Mouse (Mus musculus) MEL (cell line): ENCODE data around the gene Gm27029. TPM values are rescaled to one million over a fixed set of nuclear protein-coding genes. Genes with fewer than 3 reads are reported as not detected.

Source experiments
- DNase-seq: peaks from one replicate; pipeline ENCODE4 v3.0.0; 2011; ENCODE audit warnings: low read depth, low spot score
- H3K27ac ChIP-seq: 2 replicates; pipeline ENCODE4 v1.5.1; 2012; ENCODE audit warnings: low read depth, mild to moderate bottlenecking, control low read depth, low read length, moderate library complexity; ENCODE audit not compliant: control insufficient read depth
- H3K27me3 ChIP-seq, 2 experiments: fragments of 150-350 bp in 1 of 2; sonication (generic) in 1 of 2; 2 replicates each; pipeline ENCODE4 v1.6.1; 2012; ENCODE audit warnings: low read length in 2 of 2, mild to moderate bottlenecking in 2 of 2, improper control_type of control experiment in 1 of 2, moderate library complexity in 1 of 2; ENCODE audit not compliant: insufficient read depth in 2 of 2, control insufficient read depth in 1 of 2
- H3K36me3 ChIP-seq, 2 experiments: 2 replicates each; pipeline ENCODE4 v1.6.1; 2012 to 2014; ENCODE audit warnings: low read length in 2 of 2, improper control_type of control experiment in 1 of 2, inconsistent platforms in 1 of 2, mild to moderate bottlenecking in 1 of 2; ENCODE audit not compliant: insufficient read depth in 2 of 2, control insufficient read depth in 1 of 2
- H3K4me1 ChIP-seq, 2 experiments: fragments of 150-350 bp in 1 of 2; sonication (generic) in 1 of 2; 2 replicates each; pipeline ENCODE4 v1.6.1; 2012; ENCODE audit warnings: low read length in 2 of 2, improper control_type of control experiment in 1 of 2, mild to moderate bottlenecking in 1 of 2; ENCODE audit not compliant: insufficient read depth in 2 of 2, control insufficient read depth in 1 of 2
- H3K4me3 ChIP-seq, 2 experiments: fragments of 150-350 bp in 1 of 2; sonication (generic) in 1 of 2; 2 replicates each; pipeline ENCODE4 v1.5.1; 2012; ENCODE audit warnings: low read depth in 2 of 2, low read length in 2 of 2, mild to moderate bottlenecking in 2 of 2, moderate library complexity in 2 of 2, control low read depth in 1 of 2, improper control_type of control experiment in 1 of 2; ENCODE audit not compliant: control insufficient read depth in 1 of 2, insufficient read depth in 1 of 2
- H3K79me2 ChIP-seq: 2 replicates; pipeline ENCODE4 v1.6.1; 2012; ENCODE audit warnings: mild to moderate bottlenecking, low read length, moderate library complexity; ENCODE audit not compliant: control insufficient read depth, poor library complexity, insufficient read depth
- H3K9ac ChIP-seq: 2 replicates; pipeline ENCODE4 v1.6.1; 2012; ENCODE audit warnings: low read depth, mild to moderate bottlenecking, control low read depth, low read length, moderate library complexity; ENCODE audit not compliant: control insufficient read depth, poor library complexity, severe bottlenecking
- H3K9me3 ChIP-seq: fragments of 150-350 bp; sonication (generic); replicated peaks from 2 replicates; pipeline ENCODE4 v1.6.1; 2012; ENCODE audit warnings: mild to moderate bottlenecking, low read length, improper control_type of control experiment, moderate library complexity; ENCODE audit not compliant: insufficient read depth
- CHD1 ChIP-seq: IDR thresholded peaks from 2 replicates; pipeline ENCODE4 v1.6.1; 2012; ENCODE audit warnings: low read depth, mild to moderate bottlenecking, inconsistent platforms, low read length, improper control_type of control experiment
- ELF1 ChIP-seq: IDR thresholded peaks from 2 replicates; pipeline ENCODE4 v1.6.1; 2014; ENCODE audit warnings: low read depth, mild to moderate bottlenecking, inconsistent platforms, low read length, improper control_type of control experiment, moderate library complexity
- HCFC1 ChIP-seq: IDR thresholded peaks from 2 replicates; pipeline ENCODE4 v1.6.1; 2012; ENCODE audit warnings: low read depth, mild to moderate bottlenecking, inconsistent platforms, low read length, improper control_type of control experiment, moderate library complexity
- JUND ChIP-seq: IDR thresholded peaks from 2 replicates; pipeline ENCODE4 v1.6.1; 2011; ENCODE audit warnings: low read depth, mild to moderate bottlenecking, improper control_type of control experiment, low read length
- MAX ChIP-seq: IDR thresholded peaks from 2 replicates; pipeline ENCODE4 v1.6.1; 2011; ENCODE audit warnings: low read length, improper control_type of control experiment
- MEF2A ChIP-seq: IDR thresholded peaks from 2 replicates; pipeline ENCODE4 v1.6.1; 2014; ENCODE audit warnings: low read depth, mild to moderate bottlenecking, inconsistent platforms, low read length, improper control_type of control experiment; ENCODE audit not compliant: poor library complexity, insufficient replicate concordance, severe bottlenecking; ENCODE audit errors: extremely low read depth
- MYC ChIP-seq: IDR thresholded peaks from 2 replicates; pipeline ENCODE4 v1.6.1; 2011; ENCODE audit warnings: low read depth, mild to moderate bottlenecking, low read length, improper control_type of control experiment, moderate library complexity
- NELFE ChIP-seq: IDR thresholded peaks from 2 replicates; pipeline ENCODE4 v1.6.1; 2011; ENCODE audit warnings: low read depth, low read length, improper control_type of control experiment
- POLR2AphosphoS2 ChIP-seq: IDR thresholded peaks from 2 replicates; pipeline ENCODE4 v1.6.1; 2011; ENCODE audit warnings: low read length, improper control_type of control experiment
- POLR2AphosphoS5 ChIP-seq: IDR thresholded peaks from 2 replicates; pipeline ENCODE4 v1.6.1; 2012; ENCODE audit warnings: low read depth, borderline replicate concordance, mild to moderate bottlenecking, inconsistent platforms, low read length, moderate library complexity, mixed read lengths
- SIN3A ChIP-seq: IDR thresholded peaks from 2 replicates; pipeline ENCODE4 v1.6.1; 2012; ENCODE audit warnings: low read length, improper control_type of control experiment, inconsistent platforms
- SMC3 ChIP-seq: IDR thresholded peaks from 2 replicates; pipeline ENCODE4 v1.6.1; 2011; ENCODE audit warnings: low read depth, low read length, improper control_type of control experiment
- TBP ChIP-seq: IDR thresholded peaks from 2 replicates; pipeline ENCODE4 v1.8.0; 2011; ENCODE audit warnings: low read depth, low read length, improper control_type of control experiment
- TCF12 ChIP-seq: IDR thresholded peaks from 2 replicates; pipeline ENCODE4 v1.6.1; 2014; ENCODE audit warnings: low read depth, mild to moderate bottlenecking, inconsistent platforms, low read length, improper control_type of control experiment, moderate library complexity
- USF2 ChIP-seq, 2 experiments: IDR thresholded peaks; 2 replicates each; pipeline ENCODE4 v1.6.1; 2011 to 2012; ENCODE audit warnings: improper control_type of control experiment in 2 of 2, low read length in 2 of 2, borderline replicate concordance in 1 of 2, inconsistent platforms in 1 of 2, low read depth in 1 of 2, mild to moderate bottlenecking in 1 of 2; ENCODE audit not compliant: insufficient read depth in 1 of 2
- ZC3H11A ChIP-seq: IDR thresholded peaks from 2 replicates; pipeline ENCODE4 v1.6.1; 2012; ENCODE audit warnings: low read depth, mild to moderate bottlenecking, inconsistent platforms, low read length, improper control_type of control experiment
- ZKSCAN1 ChIP-seq: IDR thresholded peaks from 2 replicates; pipeline ENCODE4 v1.6.1; 2012; ENCODE audit warnings: low read depth, mild to moderate bottlenecking, inconsistent platforms, low read length, improper control_type of control experiment, moderate library complexity
- ZMIZ1 ChIP-seq: IDR thresholded peaks from 2 replicates; pipeline ENCODE4 v1.6.1; 2012; ENCODE audit warnings: low read depth, mild to moderate bottlenecking, inconsistent platforms, low read length, improper control_type of control experiment, moderate library complexity
- ZNF384 ChIP-seq: IDR thresholded peaks from 2 replicates; pipeline ENCODE4 v1.6.1; 2012; ENCODE audit warnings: low read depth, mild to moderate bottlenecking, inconsistent platforms, low read length, improper control_type of control experiment
- polyA plus RNA-seq, 2 experiments: library from polyadenylated mRNA; stranded (reverse) in 1 of 2; unstranded in 1 of 2; fragments of >175 nt in 1 of 2; fragments of >200 nt in 1 of 2; gene quantifications; 2 replicates each; pipeline versions ENCODE4 v1.2.1 to v1.2.4; 2012; ENCODE audit warnings: low replicate concordance in 2 of 2, low read depth in 1 of 2; ENCODE audit not compliant: insufficient read length in 2 of 2, insufficient read depth in 1 of 2, missing spikeins in 1 of 2
- total RNA-seq: library from RNA; depleted of rRNA; stranded (reverse); fragments of 300-350 nt; gene quantifications from 2 replicates; pipeline ENCODE4 v1.2.3, GENCODE M21; 2012

Gene Gm27029
- total and polyA plus RNA-seq, 3 experiments: 4.2 to 6.8 TPM; not detected in 1

- no peak for DNase-seq
- Histone ChIP-seq H3K27me3 (no peaks in the 10 kb centered on the region), H3K36me3 (peaks cover 3 to 9% of the 10 kb centered on the region in 2 experiments; a peak in 3 of 4 replicates)
- TF ChIP-seq CHD1 (no peak), TBP (no peak), ELF1 (no peak), ZMIZ1 (no peak), MEF2A (no peak), MAX (no peak), ZNF384 (no peak), ZC3H11A (no peak), HCFC1 (no peak), SIN3A (no peak), ZKSCAN1 (no peak)
- TF ChIP-seq, all 39 proteins: peak for 0
- Histone ChIP-seq H3K9ac (no peak overlapping the region), H3K4me3 (no peak overlapping the region), H3K4me1 (no peaks in the 10 kb centered on the region), H3K79me2 (no peaks in the 10 kb centered on the region; the same call in 1 of the 2 replicates), H3K27ac (no peak overlapping the region), H3K9me3 (no peaks in the 10 kb centered on the region)
Observed at GRCm38 (mm10) chr11:101433396-101433795, 8.8 kb upstream of the Gm27029 start.

GRCm38 (mm10) chr11:101431327-101431726 is 6.7 kb upstream of the Gm27029 start:
- peaks cover 4 to 7% of the 10 kb centered on the region in 2 experiments for H3K4me1 ChIP-seq
- no peak for DNase-seq
- H3K27ac ChIP-seq: no peak overlapping the region
- no peak overlapping the region for H3K9ac ChIP-seq
- peaks cover 8 to 9% of the 10 kb centered on the region in 2 experiments for H3K36me3 ChIP-seq
- H3K27me3 ChIP-seq: no peaks in the 10 kb centered on the region
- no peaks in the 10 kb centered on the region for H3K9me3 ChIP-seq
- no peak for TF ChIP-seq USF2 (IDR thresholded peaks at IDR 0.05; ENCODE audit: borderline replicate concordance in 1 of 2, insufficient read depth in 1 of 2, low read depth in 1 of 2, low read length in 2 of 2)
- TF ChIP-seq SMC3: no peak
- no peak for TF ChIP-seq POLR2AphosphoS5
- no peak for TF ChIP-seq TCF12
- no peak for TF ChIP-seq MAX
- TF ChIP-seq POLR2AphosphoS2: no peak
- no peak for TF ChIP-seq MYC
- no peak for TF ChIP-seq TBP
- TF ChIP-seq JUND: no peak
- no peak for TF ChIP-seq NELFE
- peaks cover 7% of the 10 kb centered on the region for H3K79me2 ChIP-seq
- H3K4me3 ChIP-seq: no peak overlapping the region
